Mouse (Mus musculus) heart, embryonic 15.5 days (tissue): ENCODE measurements around the gene Krt76. TPM values are rescaled to one million over a fixed set of nuclear protein-coding genes. Genes with fewer than 3 reads are reported as not detected.

Experiments used
- ATAC-seq: fragments of 200-750 bp; cut with Nextera tagmentation; replicated peaks from 2 replicates; pipeline ENCODE4 v1.8.0; 2017; ENCODE audit warnings: low read depth, moderate TSS enrichment; ENCODE audit not compliant: insufficient number of reproducible peaks, insufficient read depth, low FRiP score
- H3K27ac ChIP-seq: fragments of 300-500 bp; sonication (generic); 2 replicates; pipeline ENCODE4 v1.5.1; 2015; ENCODE audit warnings: mild to moderate bottlenecking, inconsistent platforms
- H3K27me3 ChIP-seq: fragments of 300-500 bp; sonication (generic); 2 replicates; pipeline ENCODE4 v1.6.1; 2015; ENCODE audit warnings: inconsistent platforms
- H3K36me3 ChIP-seq: fragments of 300-500 bp; sonication (generic); 2 replicates; pipeline ENCODE4 v1.6.1; 2015; ENCODE audit warnings: mild to moderate bottlenecking, inconsistent platforms
- H3K4me1 ChIP-seq: fragments of 300-500 bp; sonication (generic); replicated peaks from 2 replicates; pipeline ENCODE4 v1.6.1; 2015; ENCODE audit warnings: inconsistent platforms
- H3K4me2 ChIP-seq: fragments of 300-500 bp; sonication (generic); 2 replicates; pipeline ENCODE4 v1.6.1; 2015; ENCODE audit warnings: inconsistent platforms, mild to moderate bottlenecking, moderate library complexity
- H3K4me3 ChIP-seq: fragments of 300-500 bp; sonication (generic); 2 replicates; pipeline ENCODE4 v1.5.1; 2015; ENCODE audit warnings: mild to moderate bottlenecking, inconsistent platforms
- H3K9ac ChIP-seq: fragments of 300-500 bp; sonication (generic); 2 replicates; pipeline ENCODE4 v1.6.1; 2015; ENCODE audit warnings: mild to moderate bottlenecking, inconsistent platforms
- H3K9me3 ChIP-seq: fragments of 300-500 bp; sonication (generic); replicated peaks from 2 replicates; pipeline ENCODE4 v1.6.1; 2016; ENCODE audit warnings: inconsistent platforms
- WGBS: fragments of 180-500 bp; shearing (Covaris S2); methylation state at CpG from one replicate; pipeline ENCODE4 v1.1.7; 2015; ENCODE audit warnings: mixed read lengths; 5-methylcytosine and 5-hydroxymethylcytosine counted together
- polyA plus RNA-seq: library from polyadenylated mRNA; unstranded; fragments of >200 nt; fragmentation: Nextera tagmentation; extraction: Ambion mirVana; gene quantifications from 2 replicates; pipeline ENCODE4 v1.2.1, GENCODE M21; 2015

Krt76 gene
- polyA plus RNA-seq, 1 experiment from 2014 or later = not detected

DNA sequence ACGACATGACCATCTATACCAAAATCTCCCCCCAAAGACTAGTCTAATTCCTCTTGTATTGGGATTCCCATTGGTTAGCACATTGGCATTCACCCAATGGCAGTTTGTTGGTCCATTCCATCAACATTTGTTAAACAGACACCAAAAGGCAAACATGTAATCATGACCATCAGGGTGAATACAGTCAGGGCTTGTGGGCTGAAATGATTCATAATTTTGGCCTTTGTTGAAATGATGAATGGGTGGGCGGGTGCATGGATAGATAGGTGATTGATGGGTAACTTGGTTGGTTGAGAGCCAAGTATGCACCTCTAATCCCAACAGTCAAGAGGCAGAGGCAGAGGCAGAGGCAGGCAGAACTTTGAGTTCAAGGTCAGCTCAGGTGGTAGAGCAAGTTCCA lies 23.4 kb upstream of the Krt76 start:
- Histone ChIP-seq H3K27me3 (0 out of 2 replicates have a peak, but pooled peaks cover 11% of the 10 kb centered on the region), H3K4me3 (no peak overlapping the region), H3K9me3 (no peaks in the 10 kb centered on the region), H3K36me3 (no peaks in the 10 kb centered on the region), H3K4me2 (no peak overlapping the region), H3K9ac (no peak overlapping the region), H3K4me1 (no peaks in the 10 kb centered on the region), H3K27ac (no peak overlapping the region)
- 60% methylated on average over 2 of the region's 2 CpGs for WGBS
- ATAC-seq = no peak

DNA sequence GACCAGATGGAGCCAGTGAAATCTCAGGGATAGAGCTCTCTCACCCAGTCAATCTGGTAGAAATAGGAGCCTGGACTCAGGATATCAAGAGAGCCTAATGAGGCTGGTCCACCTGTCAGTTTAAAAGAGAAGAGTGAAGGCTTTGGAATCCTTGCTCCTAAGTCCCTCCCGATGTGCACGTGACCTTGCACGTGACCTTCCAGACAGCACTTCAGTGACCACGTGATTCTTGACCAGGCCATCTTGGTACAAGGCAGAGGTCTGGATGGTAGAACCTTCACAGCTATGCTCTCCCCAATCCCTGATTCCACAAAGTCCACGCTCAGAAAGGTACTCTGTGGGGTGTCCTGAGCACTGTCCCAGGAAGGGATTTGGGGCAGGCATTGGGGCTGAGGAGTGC lies 12.1 kb upstream of the Krt76 start:
- Histone ChIP-seq H3K36me3 (no peaks in the 10 kb centered on the region), H3K4me1 (no peaks in the 10 kb centered on the region), H3K9ac (no peak overlapping the region), H3K4me2 (no peak overlapping the region), H3K27ac (no peak overlapping the region), H3K27me3 (no peaks in the 10 kb centered on the region), H3K4me3 (no peak overlapping the region), H3K9me3 (no peaks in the 10 kb centered on the region)
- no peak for ATAC-seq
- 74% methylated on average over 5 of the region's 5 CpGs for WGBS

DNA sequence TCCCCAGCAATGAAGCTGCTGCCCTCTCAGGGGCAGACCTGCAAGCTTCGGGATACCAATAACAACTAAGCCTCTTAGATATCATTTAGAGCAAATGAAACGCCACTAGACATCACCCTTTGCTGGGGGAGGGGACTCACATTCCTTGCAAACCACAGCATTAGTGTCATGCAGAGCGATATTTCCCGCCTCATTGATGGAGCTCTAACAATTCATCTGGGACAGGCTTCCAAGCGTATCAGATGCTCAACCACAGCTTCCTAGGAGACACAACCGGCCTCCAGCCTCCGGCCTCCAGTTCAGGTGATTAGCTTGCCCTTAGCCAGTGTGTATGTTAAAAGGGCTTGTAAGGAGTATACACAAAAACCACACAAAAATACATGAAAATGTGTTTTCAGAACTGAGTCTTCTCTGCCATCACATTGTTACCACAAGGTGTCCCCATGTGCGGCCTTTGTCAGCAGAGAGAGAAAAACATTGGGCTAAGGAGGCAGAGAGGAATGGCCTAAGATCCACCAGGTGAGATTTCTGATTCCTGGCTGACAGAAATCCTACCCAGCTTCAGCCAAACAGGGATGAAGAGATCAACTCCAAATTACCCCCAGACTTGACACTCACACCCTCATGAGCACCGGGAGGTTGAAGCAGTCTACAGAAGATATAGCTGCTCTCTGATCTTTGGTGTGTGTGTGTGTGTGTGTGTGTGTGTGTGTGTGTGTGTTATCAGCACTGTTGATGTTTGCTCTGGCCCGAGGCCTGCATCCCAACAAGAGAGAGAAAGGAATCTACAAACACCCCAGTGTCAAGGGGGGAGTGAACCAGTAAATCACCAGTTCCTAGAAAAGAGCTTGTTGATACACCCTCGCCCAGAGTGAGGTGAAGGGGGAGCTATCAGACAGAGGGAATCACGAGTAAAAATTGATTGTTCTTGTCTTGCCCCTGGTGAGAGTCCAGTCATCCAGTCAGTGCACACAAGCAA lies 9.7 kb upstream of the Krt76 start:
- no peaks in the 10 kb centered on the region for H3K4me1 ChIP-seq
- no peak overlapping the region for H3K4me3 ChIP-seq
- 45% methylated on average over 12 of the region's 12 CpGs for WGBS
- no peak overlapping the region for H3K4me2 ChIP-seq
- H3K36me3 ChIP-seq = no peaks in the 10 kb centered on the region
- H3K9me3 ChIP-seq = no peaks in the 10 kb centered on the region
- H3K27ac ChIP-seq = no peak overlapping the region
- H3K27me3 ChIP-seq = no peaks in the 10 kb centered on the region
- no peak for ATAC-seq
- H3K9ac ChIP-seq = no peak overlapping the region

DNA sequence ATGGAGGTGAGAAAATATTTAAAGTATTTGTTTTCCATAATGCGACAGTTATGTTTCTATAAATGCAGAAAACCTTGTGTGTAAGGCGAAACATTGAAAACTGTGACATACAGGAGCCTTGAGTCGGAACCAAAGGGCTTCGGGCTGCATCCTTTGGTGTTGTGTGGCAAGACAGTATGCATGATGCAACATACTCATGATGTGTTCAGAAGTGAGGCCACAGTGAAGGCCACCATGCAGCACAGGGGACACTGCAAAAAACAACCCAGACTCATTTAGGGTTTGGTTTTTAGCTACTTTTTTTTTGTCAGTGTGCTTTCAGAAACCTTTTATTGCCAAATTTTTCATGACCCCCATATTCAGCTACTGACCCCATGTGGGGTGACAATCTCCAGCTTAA lies 2.5 kb upstream of the Krt76 start:
- no peak overlapping the region for H3K9ac ChIP-seq
- 82% methylated on average over 4 of the region's 4 CpGs for WGBS
- peaks cover 6% of the 10 kb centered on the region; the same call in 1 of the 2 replicates for H3K27me3 ChIP-seq
- H3K4me2 ChIP-seq = no peak overlapping the region
- no peaks in the 10 kb centered on the region for H3K36me3 ChIP-seq
- peaks cover 3% of the 10 kb centered on the region for H3K4me1 ChIP-seq
- no peak for ATAC-seq
- no peak overlapping the region for H3K27ac ChIP-seq
- no peak overlapping the region for H3K4me3 ChIP-seq
- no peaks in the 10 kb centered on the region for H3K9me3 ChIP-seq

- H3K9ac ChIP-seq = no peak overlapping the region
- peaks cover 36% of the 10 kb centered on the region for H3K27me3 ChIP-seq
- no peaks in the 10 kb centered on the region for H3K9me3 ChIP-seq
- H3K27ac ChIP-seq = no peak overlapping the region
- WGBS = 26% methylated on average over 11 of the region's 11 CpGs
- ATAC-seq = no peak
- no peaks in the 10 kb centered on the region for H3K36me3 ChIP-seq
- H3K4me2 ChIP-seq = no peak overlapping the region
- no peaks in the 10 kb centered on the region for H3K4me1 ChIP-seq
- H3K4me3 ChIP-seq = no peak overlapping the region
These were observed 12.9 kb downstream of the Krt76 start for GRCm38 (mm10) chr15:101879776-101880175.

DNA sequence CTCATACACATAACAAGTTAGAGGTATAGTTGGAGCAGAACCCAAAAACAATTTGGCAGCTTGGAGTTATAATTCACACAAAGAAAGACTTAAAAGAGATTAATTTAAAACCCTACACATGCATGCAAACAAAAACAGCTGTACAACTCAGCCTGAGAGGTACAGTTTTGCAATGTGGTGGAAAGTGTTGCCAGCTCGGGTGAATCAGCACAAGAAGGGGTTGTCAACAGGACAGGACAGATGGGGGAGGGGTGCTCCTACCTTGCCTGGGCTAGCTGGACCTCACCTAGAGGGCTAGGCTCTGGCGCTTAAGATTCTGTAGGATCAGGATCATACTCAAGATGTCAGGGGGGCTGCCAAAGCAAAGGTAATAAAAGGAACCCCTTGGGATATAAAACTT lies 14.7 kb downstream of the Krt76 start:
- Histone ChIP-seq H3K36me3 (no peaks in the 10 kb centered on the region), H3K27me3 (peaks cover 30% of the 10 kb centered on the region), H3K27ac (no peak overlapping the region), H3K4me2 (no peak overlapping the region), H3K4me1 (no peaks in the 10 kb centered on the region), H3K9me3 (no peaks in the 10 kb centered on the region), H3K9ac (no peak overlapping the region), H3K4me3 (no peak overlapping the region)
- no peak for ATAC-seq
- WGBS = 50% methylated on average over 2 of the region's 2 CpGs

DNA sequence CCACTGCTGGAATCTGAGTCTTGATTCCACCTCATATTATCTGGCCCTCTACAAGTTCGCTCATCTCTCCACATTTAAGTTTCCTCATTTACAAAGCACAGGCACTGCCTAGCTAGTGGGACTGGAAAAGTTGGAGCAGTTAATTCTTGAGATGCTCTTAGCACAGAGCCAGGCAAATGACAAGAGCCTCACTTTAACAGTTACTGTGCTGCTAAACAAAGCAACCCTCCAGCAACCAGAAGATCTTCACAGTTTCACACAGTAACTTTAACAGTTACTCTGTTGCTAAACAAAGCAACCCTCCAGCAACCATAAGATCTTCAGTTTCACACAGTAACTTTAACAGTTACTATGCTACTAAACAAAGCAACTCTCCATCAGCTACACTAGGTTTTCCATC lies 18.3 kb downstream of the Krt76 start:
- 59% methylated on average over 1 of the region's 1 CpGs for WGBS

GRCm38 (mm10) chr15:101873231-101873630 lies 19.5 kb downstream of the Krt76 start:
- peaks cover 29% of the 10 kb centered on the region for H3K27me3 ChIP-seq
- no peaks in the 10 kb centered on the region for H3K36me3 ChIP-seq
- no peak overlapping the region for H3K4me2 ChIP-seq
- no peak overlapping the region for H3K4me3 ChIP-seq
- H3K9me3 ChIP-seq = no peaks in the 10 kb centered on the region
- no peaks in the 10 kb centered on the region for H3K4me1 ChIP-seq
- no peak overlapping the region for H3K27ac ChIP-seq
- ATAC-seq = no peak
- 64% methylated on average over 4 of the region's 4 CpGs for WGBS
- H3K9ac ChIP-seq = no peak overlapping the region

More for the DNA sequence above, 18.3 kb downstream of the Krt76 start:
- no peaks in the 10 kb centered on the region for H3K36me3 ChIP-seq
- H3K27me3 ChIP-seq = peaks cover 25% of the 10 kb centered on the region
- H3K4me2 ChIP-seq = no peak overlapping the region
- H3K4me3 ChIP-seq = no peak overlapping the region
- H3K27ac ChIP-seq = no peak overlapping the region
- H3K9ac ChIP-seq = no peak overlapping the region
- no peak for ATAC-seq
- no peaks in the 10 kb centered on the region for H3K4me1 ChIP-seq
- H3K9me3 ChIP-seq = no peaks in the 10 kb centered on the region

DNA sequence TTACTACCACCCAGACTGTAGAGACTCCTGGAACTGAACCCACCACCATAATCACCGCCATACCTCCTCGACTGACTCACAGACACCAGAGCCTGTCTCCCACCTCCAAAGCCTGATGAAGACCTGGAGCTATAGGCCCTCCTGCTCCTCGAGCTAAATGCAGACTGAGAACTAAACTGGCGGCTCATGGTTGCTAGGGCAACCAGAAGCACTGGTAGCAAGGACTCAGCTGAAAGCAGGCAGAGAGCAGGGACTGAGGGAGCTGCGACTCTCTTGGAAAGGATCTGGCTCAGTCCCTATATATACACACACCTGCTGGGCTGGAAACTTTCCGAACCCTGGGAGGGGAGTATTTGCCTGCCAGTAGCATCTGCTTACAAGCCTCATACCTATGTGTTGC lies 23.3 kb downstream of the Krt76 start, which contains the start of gene Krt77:
TSS of gene Krt77 (minus strand) at position 275 of the 400 bp plus-strand sequence.
- 27% methylated on average over 6 of the region's 6 CpGs for WGBS
- H3K36me3 ChIP-seq = no peaks in the 10 kb centered on the region
- no peak within 1 kb of the TSS for H3K9ac ChIP-seq
- H3K4me2 ChIP-seq = no peak within 1 kb of the TSS
- no peaks in the 10 kb centered on the region for H3K4me1 ChIP-seq
- no peak within 1 kb of the TSS for H3K4me3 ChIP-seq
- peaks cover 33% of the 10 kb centered on the region for H3K27me3 ChIP-seq
- ATAC-seq = no peak
- no peaks in the 10 kb centered on the region for H3K9me3 ChIP-seq
- H3K27ac ChIP-seq = no peak within 1 kb of the TSS

DNA sequence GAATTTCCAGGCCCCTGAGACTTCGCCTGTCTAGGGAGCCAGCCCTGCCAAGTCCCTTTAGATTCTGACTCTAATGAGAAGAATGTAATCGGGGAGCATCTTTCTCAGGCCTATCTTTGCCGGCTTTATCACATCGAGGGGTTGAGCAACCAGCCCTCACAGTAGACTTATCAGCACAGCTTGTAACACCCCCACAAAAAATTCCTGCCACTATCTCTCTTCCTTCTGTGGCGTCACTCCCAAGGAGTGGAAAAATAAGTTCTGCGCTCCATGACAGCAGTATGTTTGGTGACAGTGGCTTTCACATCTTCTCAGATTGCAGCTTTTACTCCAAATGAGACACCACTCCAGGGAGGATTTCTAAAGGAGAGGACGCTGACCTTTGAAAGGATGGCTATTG lies 26.0 kb downstream of the Krt76 start:
- no peak overlapping the region for H3K27ac ChIP-seq
- ATAC-seq = no peak
- no peaks in the 10 kb centered on the region for H3K36me3 ChIP-seq
- H3K4me1 ChIP-seq = no peaks in the 10 kb centered on the region
- peaks cover 47% of the 10 kb centered on the region for H3K27me3 ChIP-seq
- 57% methylated on average over 7 of the region's 7 CpGs for WGBS
- no peaks in the 10 kb centered on the region for H3K9me3 ChIP-seq
- no peak overlapping the region for H3K4me3 ChIP-seq
- no peak overlapping the region for H3K4me2 ChIP-seq
- H3K9ac ChIP-seq = no peak overlapping the region

- WGBS = 51% methylated on average over 13 of the region's 13 CpGs
- ATAC-seq = no peak
- Histone ChIP-seq H3K4me1 (peaks cover 11% of the 10 kb centered on the region; the same call in 1 of the 2 replicates), H3K4me3 (peak overlapping the region; percentile 44; the same call in 1 of the 2 replicates), H3K36me3 (no peaks in the 10 kb centered on the region), H3K9ac (no peak overlapping the region), H3K27me3 (peaks cover 72% of the 10 kb centered on the region), H3K4me2 (peak overlapping the region; percentile 74; the same call in 1 of the 2 replicates), H3K9me3 (no peaks in the 10 kb centered on the region), H3K27ac (no peak overlapping the region)
These were observed 32.1 kb downstream of the Krt76 start for GRCm38 (mm10) chr15:101860421-101861130.
